Mouse (Mus musculus) brain, embryonic 14.5 days (tissue): ENCODE measurements around the gene Pkn3.

Experiments
- CTCF ChIP-seq: fragments of 200-500 bp; IDR thresholded peaks from 2 replicates; pipeline ENCODE4 v1.5.1; 2012; ENCODE audit warnings: inconsistent platforms, mild to moderate bottlenecking, moderate library complexity, borderline replicate concordance; ENCODE audit not compliant: insufficient read depth, insufficient read length; ENCODE audit errors: extremely low read depth
- POLR2A ChIP-seq: fragments of 200-500 bp; IDR thresholded peaks from 2 replicates; pipeline ENCODE4 v1.6.1; 2012; ENCODE audit warnings: mild to moderate bottlenecking, inconsistent platforms, borderline replicate concordance; ENCODE audit not compliant: poor library complexity, insufficient read depth, insufficient read length, severe bottlenecking; ENCODE audit errors: extremely low read depth

DNA sequence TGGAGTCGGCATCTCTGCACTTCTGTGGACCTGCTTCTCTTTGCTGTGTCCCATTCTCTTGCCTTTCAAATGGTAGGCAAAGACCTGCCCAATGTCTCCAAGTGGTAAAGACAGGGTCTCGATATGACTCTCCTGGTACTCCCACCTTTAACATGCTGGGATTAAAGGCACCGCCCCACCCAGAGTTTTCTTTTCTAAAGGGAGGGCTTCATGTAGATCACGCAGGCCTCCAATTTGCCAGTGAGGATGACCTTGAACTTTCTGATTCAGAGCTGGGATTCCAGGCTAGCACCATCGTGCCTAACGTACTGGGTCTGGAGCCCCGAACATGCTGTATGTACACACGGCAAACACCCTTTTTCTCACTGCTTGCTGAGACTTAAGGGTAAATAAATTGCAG lies 14.2 kb upstream of the Pkn3 start:
- no peak for TF ChIP-seq POLR2A
- no peak for TF ChIP-seq CTCF
